Mouse (Mus musculus): ENCODE results near the gene Tmed3. TPM values are rescaled to one million over a fixed set of nuclear protein-coding genes. Genes with fewer than 3 reads are reported as not detected.

Gene Tmed3
- total RNA-seq, 4 experiments from 2014 or later, result 11.8 to 14.8 (median 13.9) TPM

Other genes starting within 250 kb of the Tmed3 start
- not detected for gene Minar1, start 81.9 kb downstream of the Tmed3 start, total RNA-seq (2022)
- not detected for gene Ankrd34c, start 33.4 kb upstream of the Tmed3 start, total RNA-seq (2022)
- under 1 TPM in 3 of 4 experiments, not detected in 1; 0.07 to 0.19 (median 0.11) TPM for gene Rasgrf1, start 204.8 kb upstream of the Tmed3 start, total RNA-seq (2022)